Mouse (Mus musculus) heart, postnatal 10 days (tissue): ENCODE measurements around the gene Oit3. TPM values are rescaled to one million over a fixed set of nuclear protein-coding genes. Genes with fewer than 3 reads are reported as not detected.
"Not testable (repeated sequence)": the region's sequence is repeated elsewhere in the genome, so short reads cannot be mapped to it uniquely, and the experiment has no call there.

Source experiments
- DNase-seq, 2 experiments: peaks; one replicate each; pipeline ENCODE4 v3.0.0; 2021
- intact Hi-C: fragments of 180-260 bp; cut with DNase I; formaldehyde crosslinking; loops from one replicate; pipeline ENCODE4 v1.15.1; 2025
- total RNA-seq, 2 experiments: library from RNA; stranded (reverse); gene quantifications; 2 replicates each; pipeline ENCODE4 v1.2.3; 2021

Oit3 gene
- total RNA-seq, 2 experiments from 2014 or later: 0.17 to 0.31 TPM

DNA sequence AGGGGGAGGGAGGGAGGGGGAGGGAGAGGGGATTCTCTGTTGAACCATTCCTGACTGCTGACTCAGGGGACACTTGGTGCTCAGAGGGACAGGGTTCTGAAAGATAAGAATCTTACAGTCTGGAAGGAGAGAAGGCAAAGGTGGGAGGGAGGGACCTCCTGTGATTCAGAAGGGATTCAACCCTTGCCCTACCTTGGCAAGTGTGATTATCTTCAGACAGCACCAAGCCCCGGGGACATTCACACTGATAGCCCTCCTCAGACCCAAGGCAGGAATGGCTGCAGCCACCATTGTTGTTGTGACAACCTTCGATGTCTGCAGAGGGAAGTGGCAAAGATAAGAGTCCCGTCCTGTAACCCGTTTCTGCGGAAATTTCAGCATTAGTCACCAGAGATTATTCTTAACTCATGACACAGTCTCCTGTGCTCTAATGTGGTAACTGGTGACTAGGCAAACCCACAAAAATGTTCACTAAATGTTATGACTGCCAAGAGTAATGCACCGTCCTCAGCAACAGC lies 10.8 kb downstream of the Oit3 start:
- intact Hi-C loops: no loop called here

DNA sequence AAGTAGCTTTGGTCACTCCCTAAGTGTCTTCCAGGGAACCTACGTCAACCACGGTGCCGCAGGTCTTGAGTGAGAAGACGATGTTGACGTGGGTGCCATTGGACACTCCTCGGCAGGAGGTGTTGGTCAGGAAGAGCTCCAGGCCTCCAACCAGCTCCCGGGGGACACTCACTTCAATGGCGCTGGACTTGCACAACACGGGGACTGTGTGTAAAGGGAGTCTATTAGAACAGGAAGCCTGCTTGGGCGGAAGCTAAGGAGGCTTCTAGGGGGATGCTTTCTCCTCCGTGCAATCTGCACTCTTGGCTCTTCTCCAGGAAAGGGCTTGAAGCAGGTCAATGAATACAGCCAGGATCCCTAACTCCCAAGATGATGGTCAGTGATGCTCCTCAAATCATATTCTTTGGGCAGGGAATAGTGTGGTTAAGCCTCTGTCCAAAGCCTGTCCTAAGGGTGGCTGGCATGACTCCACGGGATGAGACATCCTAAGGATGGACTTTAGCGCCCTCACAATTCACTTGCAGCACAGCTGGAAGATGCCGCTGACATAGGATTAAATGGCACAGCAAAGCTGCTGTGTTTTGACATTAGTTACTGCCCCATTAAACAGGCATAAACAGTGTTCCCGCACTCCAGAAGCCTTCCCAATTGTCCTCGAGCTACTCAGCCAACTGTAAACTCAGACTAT lies 12.0 kb downstream of the Oit3 start:
- intact Hi-C loops: no loop called here
- no peak for DNase-seq

More for the DNA sequence above, 10.8 kb downstream of the Oit3 start:
- DNase-seq: no peak

DNA sequence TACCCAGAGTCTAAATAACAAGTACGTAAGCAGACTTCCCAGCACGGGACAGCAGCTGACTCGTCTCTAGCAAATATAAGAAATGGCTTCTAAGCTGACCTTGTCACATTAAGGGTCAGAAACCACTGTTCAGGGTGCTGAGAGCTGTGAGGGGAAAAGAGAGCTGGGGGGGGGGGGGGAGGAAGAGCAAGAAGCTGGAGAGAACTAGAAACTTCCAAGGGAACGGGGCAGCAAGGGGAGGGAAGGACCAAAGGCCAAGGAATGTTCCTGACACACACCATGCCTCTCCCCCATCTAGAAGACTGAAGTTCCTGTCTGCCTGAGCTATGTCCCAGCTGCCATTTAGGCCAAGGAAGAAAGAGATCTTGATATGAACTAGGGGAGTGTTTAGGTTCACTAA lies 15.2 kb downstream of the Oit3 start:
- intact Hi-C loops: no loop called here
- no peak for DNase-seq

DNA sequence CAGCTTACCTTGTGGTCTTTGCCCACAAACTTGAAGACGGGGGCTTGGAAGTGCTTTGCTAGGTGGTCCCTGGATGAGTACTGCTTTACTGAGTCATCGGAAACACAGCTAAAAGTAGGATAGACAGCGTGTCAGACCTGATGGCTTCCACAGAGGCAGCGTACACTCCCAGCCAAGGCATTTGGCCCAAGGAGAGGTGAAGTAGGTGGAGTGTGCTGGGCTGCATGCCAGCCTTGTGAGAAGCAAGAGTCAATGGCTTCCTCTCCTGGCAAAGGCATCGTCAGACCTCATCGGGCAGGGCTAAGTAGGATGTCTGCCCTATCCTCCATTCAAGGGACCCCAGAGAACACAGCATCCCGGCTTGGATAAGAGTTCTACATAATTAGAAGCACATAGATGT lies 16.2 kb downstream of the Oit3 start:
- peak; percentile 79 to 83 for DNase-seq
- intact Hi-C loops: no loop called here

DNA sequence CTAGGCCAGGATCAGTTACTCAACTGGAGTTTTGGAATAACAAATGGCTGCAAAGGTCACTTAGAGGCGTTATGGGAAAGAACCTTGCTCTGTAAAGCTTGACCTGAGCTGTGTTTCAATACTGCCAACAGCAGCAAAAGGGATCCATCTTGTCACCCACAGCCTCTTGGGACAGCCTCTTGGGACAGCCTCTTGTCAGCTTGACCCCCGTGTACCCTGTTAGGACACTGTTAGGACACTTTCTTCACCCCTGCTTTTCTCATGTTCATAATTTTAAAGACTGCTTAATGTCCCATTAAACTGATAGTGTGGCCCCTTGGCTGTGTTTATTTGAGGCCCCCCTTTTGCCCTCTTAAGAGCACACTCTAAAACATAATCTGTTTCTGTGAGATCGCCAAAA lies 17.1 kb downstream of the Oit3 start:
- DNase-seq: no peak
- intact Hi-C loops: no loop called here

DNA sequence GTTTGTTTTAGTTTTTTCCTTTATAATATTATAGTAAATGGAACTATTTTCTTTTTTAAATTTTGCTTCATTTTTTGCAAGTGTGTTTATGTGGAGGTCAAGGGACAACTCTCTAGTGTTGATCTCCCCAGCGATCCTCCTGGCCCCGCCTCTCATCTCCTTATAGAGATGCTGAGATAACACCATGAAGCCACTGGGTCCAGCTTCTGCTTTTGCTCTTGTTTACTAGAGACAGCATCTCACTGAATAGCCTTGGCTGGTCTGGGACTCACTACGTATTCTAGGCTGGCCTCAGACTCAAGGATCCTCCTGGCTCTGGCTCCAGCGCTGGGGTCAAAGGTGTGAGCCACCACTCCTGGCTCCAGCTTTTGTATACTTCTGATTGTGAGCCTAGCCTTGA lies 22.1 kb downstream of the Oit3 start:
- DNase-seq: no peak
- intact Hi-C loops: no loop called here

DNA sequence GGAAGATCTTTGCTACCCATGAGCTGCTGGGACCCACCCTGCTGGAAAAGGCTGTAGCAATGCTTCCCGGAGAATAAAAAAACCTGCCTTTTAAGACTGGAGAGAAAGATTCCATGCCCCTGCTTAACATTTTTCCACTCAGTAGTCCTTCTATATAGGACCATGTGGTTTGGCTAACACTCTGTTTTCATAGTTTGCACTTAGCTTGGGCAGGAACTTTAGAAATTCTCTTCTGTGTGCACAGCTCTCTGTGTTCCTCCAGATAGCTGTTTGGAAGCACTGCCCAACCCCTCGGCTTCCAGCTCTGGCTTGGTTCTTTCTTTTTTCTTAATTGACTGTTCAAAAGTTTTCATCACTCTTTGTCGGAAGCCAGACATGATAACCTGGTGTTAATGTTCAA lies 25.0 kb downstream of the Oit3 start:
- intact Hi-C loops: no loop called here
- DNase-seq: no peak

DNA sequence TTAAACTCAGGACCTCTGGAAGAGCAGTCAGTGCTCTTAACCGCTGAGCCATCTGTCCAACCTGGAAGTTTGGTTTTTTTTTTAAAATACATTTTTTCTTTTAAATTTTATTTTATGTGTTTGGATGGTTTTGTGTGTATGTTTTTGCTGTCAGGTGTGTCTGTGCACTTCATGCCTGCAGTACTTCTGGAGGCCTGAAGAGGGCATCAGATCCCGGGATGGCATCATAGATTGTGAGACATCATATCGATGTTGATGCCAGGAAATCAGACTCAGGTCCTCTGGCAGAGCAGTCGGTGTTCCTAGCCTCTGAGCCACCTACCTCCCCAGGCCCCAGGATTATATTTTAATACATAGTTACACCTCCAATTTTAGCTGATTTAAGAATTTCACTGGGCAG lies 27.9 kb downstream of the Oit3 start:
- intact Hi-C loops: no loop called here
- DNase-seq: no peak

DNA sequence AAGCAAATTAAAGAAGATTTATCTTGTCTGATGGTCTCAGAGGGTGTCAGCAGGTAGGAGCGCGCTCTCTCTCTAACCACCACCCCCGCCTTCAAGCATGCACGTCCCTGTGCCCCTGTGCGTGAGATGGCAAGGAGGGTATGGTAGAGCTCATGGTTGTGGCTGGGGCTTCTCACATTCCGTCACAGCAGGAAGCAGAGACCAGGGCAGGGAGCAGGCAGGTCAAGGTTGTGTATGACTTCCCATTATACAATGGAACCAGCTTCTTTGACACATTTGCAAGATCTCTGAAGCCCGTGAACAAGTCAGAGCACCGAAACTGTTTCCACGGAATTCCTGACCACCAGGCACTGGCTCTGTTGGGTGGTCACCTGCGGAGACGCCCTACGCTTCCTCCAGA lies 31.3 kb downstream of the Oit3 start:
- intact Hi-C loops: no loop called here
- DNase-seq: no peak

DNA sequence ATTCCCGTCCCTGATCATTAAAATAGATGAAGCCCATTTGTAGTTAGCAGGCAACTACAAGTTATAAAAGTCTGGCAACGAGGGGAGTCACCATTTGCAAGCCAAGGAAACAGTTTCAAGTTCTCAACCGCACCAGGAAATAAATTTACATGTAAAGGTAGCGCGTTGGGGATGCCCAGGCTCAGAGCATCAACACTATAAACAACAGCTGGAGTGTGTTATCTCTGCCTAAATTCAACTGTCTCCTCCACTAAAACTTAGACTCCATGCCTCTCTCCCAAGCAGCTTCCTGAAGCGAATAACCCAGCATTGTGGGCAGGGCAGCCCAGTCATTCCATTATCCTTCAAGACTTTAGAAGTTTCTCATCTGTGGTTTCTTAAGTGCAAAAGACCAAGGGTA lies 33.1 kb downstream of the Oit3 start:
- intact Hi-C loops: no loop called here
- DNase-seq: no peak

DNA sequence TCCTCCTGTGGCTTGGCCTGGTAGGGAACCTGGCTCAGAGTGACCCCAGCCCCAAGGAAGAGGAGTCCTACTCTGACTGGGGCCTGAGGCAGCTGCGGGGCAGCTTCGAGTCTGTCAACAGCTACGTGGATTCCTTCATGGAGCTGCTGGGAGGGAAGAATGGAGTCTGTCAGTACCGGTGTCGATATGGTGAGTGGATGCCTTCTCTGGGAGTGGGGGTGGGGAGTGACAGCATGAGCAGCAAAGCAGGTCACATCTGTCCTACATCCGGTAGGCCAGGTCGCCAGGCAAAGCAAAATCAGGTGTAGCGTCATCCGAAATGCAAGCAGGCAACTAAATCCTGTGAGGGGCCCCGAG lies 37.8 kb downstream of the Oit3 start:
- intact Hi-C loops: no loop called here
- no peak for DNase-seq

DNA sequence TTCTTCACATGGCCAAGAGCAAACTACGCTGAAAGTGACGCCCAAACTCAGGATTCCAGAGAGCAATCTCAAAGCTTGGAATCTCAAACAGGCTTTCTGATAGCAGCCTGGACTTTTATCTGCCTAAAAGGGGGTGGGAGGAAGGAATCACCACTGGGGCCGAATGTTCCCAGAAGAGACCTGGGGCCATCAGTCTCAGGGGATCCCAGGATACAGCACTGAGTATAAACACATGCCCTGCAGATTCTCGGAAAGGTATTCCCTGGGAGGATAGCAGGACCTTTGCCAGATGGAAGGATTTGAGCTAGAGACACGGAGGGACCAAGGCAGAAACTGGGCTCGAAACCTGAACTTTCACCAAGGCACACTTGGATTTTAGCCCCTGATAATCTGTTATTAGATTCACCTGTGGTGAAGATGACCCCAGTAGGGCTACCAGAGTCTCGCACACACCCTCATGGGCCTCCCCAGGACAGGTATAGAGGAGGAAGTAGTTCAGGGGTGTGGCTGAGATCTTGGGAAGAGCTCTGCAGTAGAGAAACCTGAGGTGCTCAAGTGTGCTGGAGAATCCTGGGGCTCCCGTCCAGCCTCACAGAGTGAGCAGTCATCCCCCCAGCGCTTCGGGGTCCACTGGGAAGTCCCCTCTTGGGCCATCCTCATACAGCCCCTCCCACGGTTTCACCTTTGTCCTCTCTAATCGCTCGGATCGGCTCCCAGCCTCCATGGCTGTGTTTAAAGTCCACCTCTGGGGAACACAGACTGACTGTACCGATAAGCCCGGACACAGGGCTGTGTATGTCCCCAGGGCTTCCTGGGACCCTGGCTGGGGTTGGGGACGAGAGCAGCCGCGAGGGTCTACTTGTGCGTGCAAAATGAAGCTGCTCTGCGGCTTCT lies 38.4 kb downstream of the Oit3 start, which contains the start of gene Pla2g12b:
Gene Pla2g12b (plus strand): TSS at position 762 of the 894 bp plus-strand sequence.
- intact Hi-C loops: no loop called here
- DNase-seq: no peak

DNA sequence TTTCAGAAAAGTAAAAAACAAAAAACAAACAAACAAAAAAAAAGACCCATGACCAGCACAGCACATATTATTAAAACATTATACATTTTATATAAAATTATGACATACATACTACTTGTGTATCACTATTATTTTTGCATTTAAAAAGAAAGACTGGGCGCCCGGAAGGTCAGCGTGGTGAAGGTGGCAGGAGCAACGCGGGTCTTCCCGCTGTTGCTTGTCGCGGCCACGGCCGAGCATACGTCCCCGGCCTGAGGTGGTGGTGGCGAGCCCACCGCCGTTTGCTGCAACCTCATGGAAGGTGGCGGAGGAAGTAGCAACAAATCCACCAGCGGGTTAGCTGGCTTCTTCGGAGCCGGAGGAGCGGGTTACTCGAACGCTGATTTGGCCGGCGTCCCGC lies 46.1 kb downstream of the Oit3 start, which contains the start of gene Gm10273:
Gene Gm10273 (plus strand): TSS at position 172 of the 400 bp plus-strand sequence.
- intact Hi-C loops, DNase-seq: not testable (repeated sequence)

DNA sequence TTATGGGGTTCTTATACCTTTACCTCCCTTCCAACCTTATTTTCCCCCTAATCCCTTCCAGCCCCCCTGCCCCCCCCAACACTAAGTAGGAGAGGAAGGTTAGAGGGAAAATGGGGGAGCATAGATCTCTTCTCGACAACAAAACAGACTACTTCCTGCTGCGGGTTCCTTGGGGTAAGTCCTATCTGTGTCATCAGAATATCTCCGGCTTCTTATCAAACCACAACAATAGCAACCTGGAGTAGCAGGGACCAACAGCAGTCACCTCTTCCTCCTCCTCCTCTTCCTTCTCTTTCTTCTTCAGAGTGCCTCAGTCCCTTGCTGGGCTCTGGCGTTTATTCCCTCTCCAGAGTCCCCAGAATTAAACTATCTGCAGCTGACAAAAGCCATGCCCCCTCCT lies 49.7 kb downstream of the Oit3 start:
- no peak for DNase-seq
- intact Hi-C loops: no loop called here

DNA sequence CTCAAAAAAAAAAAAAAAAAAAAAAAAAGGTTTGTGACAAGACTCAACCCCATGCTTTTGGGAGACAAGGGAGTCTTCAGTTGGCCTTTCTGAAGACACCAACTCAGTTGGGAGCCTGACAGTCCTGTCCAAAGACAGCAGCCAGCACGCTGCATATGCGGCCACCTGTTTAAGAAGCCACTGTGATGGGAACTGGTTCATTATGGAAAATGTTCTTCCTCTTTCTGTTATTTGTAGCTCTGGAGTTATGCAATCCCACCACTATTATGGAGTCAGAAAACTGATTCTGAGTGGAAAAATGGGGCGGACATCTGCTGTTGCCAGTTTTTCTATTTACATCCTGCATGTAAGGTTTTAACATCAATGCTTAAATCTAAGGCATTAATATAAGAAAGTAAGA lies 51.9 kb downstream of the Oit3 start:
- intact Hi-C loops: no loop called here
- DNase-seq: no peak

DNA sequence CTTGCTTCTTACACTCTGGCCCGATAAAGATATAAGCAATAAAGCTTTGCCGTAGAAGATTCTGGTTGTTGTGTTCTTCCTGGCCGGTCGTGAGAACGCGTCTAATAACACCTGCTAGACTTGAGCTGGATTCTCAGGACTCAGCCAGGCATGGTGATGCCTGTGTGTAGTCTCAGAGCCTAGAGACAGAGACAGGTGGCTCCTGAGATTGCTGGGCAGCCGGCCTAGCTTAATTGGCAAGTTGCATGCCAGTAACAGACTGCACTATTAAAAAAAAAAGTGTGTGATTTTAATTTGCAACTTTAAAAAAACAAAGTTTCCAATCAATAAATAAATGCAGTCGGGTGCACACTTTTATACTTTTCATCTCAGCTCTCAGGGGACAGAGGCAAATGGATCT lies 54.6 kb downstream of the Oit3 start:
- intact Hi-C loops: no loop called here

DNA sequence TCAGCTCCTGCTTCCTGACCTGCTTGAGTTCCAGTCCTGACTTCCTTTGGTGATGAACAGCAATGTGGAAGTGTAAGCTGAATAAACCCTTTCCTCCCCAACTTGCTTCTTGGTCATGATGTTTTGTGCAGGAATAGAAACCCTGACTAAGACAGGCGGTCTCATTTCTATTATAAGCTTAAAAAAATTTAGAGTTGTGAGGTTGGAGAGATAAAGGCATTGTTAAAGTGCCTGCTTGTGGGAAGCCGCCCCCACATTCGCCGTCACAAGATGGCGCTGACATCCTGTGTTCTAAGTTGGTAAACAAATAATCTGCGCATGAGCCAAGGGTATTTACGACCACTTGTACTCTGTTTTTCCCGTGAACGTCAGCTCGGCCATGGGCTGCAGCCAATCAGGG lies 60.0 kb downstream of the Oit3 start:
- DNase-seq, intact Hi-C loops: not testable (repeated sequence)

More for the DNA sequence above, 54.6 kb downstream of the Oit3 start:
- no peak for DNase-seq

DNA sequence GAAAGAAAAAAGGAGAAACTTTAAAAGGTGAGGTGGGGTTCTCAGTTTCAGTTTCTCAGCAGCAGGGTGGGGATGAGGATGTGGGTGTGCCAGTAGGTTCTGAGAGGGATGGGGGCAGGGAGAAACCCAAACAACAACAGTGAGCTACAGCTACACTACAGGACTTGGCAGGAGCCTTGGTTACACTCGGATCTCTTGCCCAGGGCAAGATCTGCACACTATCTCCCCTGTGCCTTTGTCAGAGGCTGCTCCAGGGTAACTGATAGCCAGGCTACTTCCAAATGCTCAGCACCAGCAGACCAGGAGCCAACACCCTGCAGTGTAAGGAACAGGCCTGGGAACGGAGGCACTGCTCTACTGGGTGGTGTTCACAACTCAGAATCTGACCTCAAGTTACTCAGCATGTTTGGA lies 61.2 kb downstream of the Oit3 start:
- DNase-seq: no peak
- intact Hi-C loops: no loop called here

DNA sequence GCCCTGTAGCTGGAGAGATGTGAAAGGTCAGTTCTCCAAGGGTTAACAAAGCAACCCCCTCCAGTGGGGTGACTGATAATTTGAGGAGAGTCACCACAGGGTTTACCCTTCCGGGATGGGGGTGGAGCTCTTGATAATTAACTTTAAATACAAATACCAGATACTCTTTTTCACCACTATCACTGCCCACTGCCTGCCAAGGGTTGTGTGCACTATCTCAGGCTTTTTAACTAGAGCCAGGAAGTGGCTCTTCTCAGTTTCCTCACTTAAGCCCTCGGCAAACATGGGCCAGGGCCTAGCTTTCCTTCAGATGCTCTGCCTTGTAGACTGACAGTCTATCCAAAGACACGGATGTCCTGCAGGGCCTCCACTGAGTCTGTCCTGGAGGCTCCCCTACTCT lies 61.7 kb downstream of the Oit3 start:
- intact Hi-C loops: loop anchor here (5.0 kb wide), 1 partner anchor 487 kb away; no protein-coding TSS in a partner anchor
- DNase-seq: no peak

DNA sequence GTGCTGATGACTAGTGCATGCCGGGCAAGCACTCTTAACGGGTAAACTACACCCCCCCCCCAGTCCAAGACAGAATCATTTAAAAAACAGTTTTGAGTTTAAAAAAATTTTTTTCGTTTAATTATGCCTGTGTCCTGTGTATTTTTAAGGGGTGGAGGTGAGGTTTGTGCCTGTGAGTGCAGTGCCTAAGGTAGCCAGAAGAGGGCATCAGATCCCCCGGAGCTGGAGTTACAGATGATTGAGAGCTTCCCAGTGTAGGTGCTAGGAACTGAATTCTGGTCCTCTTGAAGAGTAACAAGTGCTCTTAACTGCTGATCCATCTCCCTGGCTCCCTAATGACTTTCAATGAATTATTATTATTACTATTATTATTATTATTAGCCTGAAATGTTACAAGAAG lies 62.9 kb downstream of the Oit3 start:
- DNase-seq: no peak
- intact Hi-C loops: loop anchor here (5.0 kb wide), 1 partner anchor 489 kb away; no protein-coding TSS in a partner anchor

DNA sequence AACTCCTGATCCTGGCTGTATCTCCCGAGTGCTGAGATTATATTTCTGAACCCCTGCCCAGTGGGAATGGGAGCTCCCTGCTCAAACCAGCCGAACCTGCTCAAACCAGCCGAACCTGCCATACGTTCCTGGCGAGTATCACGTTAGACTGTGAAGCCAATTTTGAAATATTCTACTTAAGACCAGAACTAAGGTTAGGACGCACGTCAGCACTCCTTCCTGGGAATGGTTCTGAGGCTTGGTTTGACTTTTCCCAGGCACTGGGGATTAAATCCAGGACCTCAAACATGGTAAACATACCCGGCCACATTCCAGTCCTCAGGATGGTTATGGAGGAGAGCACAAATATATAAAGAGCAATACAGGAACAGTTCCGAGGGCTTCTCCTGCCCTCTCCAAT lies 63.7 kb downstream of the Oit3 start:
- intact Hi-C loops: loop anchor here (5.0 kb wide), 1 partner anchor 489 kb away; no protein-coding TSS in a partner anchor

More for the DNA sequence above, 63.7 kb downstream of the Oit3 start:
- no peak for DNase-seq
